Mouse (Mus musculus) small intestine, adult 2 months (tissue): ENCODE results near the gene Olfr374.
"Not testable (repeated sequence)": the region's sequence is repeated elsewhere in the genome, so short reads cannot be mapped to it uniquely, and the experiment has no call there.

ENCODE experiments used
- CTCF ChIP-seq: fragments of 200-500 bp; IDR thresholded peaks from 2 replicates; pipeline ENCODE4 v1.5.1; 2012; ENCODE audit warnings: low read depth, mild to moderate bottlenecking, control low read depth, inconsistent platforms, low read length, moderate library complexity, mixed read lengths; ENCODE audit not compliant: insufficient replicate concordance, insufficient read length; ENCODE audit errors: extremely low read depth
- POLR2A ChIP-seq: fragments of 200-500 bp; IDR thresholded peaks from 2 replicates; pipeline ENCODE4 v1.6.1; 2012; ENCODE audit warnings: low read depth, mild to moderate bottlenecking, control low read depth, inconsistent platforms, low read length, moderate library complexity

GRCm38 (mm10) chr8:72121486-72121885 lies 14.6 kb downstream of the Olfr374 start:
- not testable (repeated sequence) for TF ChIP-seq CTCF, POLR2A
